Mouse (Mus musculus): ENCODE data around the gene Pla2g15.

Gene Pla2g15

GRCm38 (mm10) chr8:106134751-106135571 lies 15.2 kb upstream of the Pla2g15 start:
- in situ Hi-C loops (cut with MboI, MseI) = no loop called here

- in situ Hi-C loops (cut with MboI, MseI) = no loop called here
These were observed 14.5 kb upstream of the Pla2g15 start for GRCm38 (mm10) chr8:106135672-106136071.

- in situ Hi-C loops (cut with MboI, MseI) = no loop called here
These were observed 13.8 kb upstream of the Pla2g15 start, which contains the start of gene Esrp2 for GRCm38 (mm10) chr8:106136156-106137130. Gene Esrp2, minus strand, starts transcription at chr8:106136974.

- in situ Hi-C loops (cut with MboI, MseI) = no loop called here
These were observed 12.8 kb upstream of the Pla2g15 start for GRCm38 (mm10) chr8:106137218-106137905.

- in situ Hi-C loops (cut with MboI, MseI) = no loop called here
These were observed 12.2 kb upstream of the Pla2g15 start for GRCm38 (mm10) chr8:106137906-106138477.

GRCm38 (mm10) chr8:106138616-106139015 lies 11.6 kb upstream of the Pla2g15 start:
- in situ Hi-C loops (cut with MboI, MseI) = no loop called here

GRCm38 (mm10) chr8:106140191-106140590 lies 10.0 kb upstream of the Pla2g15 start:
- in situ Hi-C loops (cut with MboI, MseI) = no loop called here

GRCm38 (mm10) chr8:106140769-106141168 lies 9.4 kb upstream of the Pla2g15 start:
- in situ Hi-C loops (cut with MboI, MseI) = no loop called here

GRCm38 (mm10) chr8:106145331-106145730 lies 4.9 kb upstream of the Pla2g15 start:
- in situ Hi-C loops (cut with MboI, MseI) = no loop called here

- in situ Hi-C loops (cut with MboI, MseI) = no loop called here
These were observed 4.2 kb upstream of the Pla2g15 start for GRCm38 (mm10) chr8:106146014-106146413.

- in situ Hi-C loops (cut with MboI, MseI) = no loop called here
These were observed 2.2 kb upstream of the Pla2g15 start for GRCm38 (mm10) chr8:106147868-106148565.

- in situ Hi-C loops (cut with MboI, MseI) = no loop called here
These were observed 1.2 kb upstream of the Pla2g15 start for GRCm38 (mm10) chr8:106149025-106149424.

- in situ Hi-C loops (cut with MboI, MseI) = no loop called here
These were observed 428 bp downstream of the Pla2g15 start for GRCm38 (mm10) chr8:106150653-106151000.

GRCm38 (mm10) chr8:106151041-106151440 lies 842 bp downstream of the Pla2g15 start:
- in situ Hi-C loops (cut with MboI, MseI) = no loop called here

- in situ Hi-C loops (cut with MboI, MseI) = no loop called here
These were observed 2.7 kb downstream of the Pla2g15 start for GRCm38 (mm10) chr8:106152876-106153275.

GRCm38 (mm10) chr8:106157419-106157818 lies 7.2 kb downstream of the Pla2g15 start:
- in situ Hi-C loops (cut with MboI, MseI) = no loop called here

- in situ Hi-C loops (cut with MboI, MseI) = no loop called here
These were observed 8.2 kb downstream of the Pla2g15 start for GRCm38 (mm10) chr8:106158381-106158780.

GRCm38 (mm10) chr8:106159876-106160275 lies 9.7 kb downstream of the Pla2g15 start:
- in situ Hi-C loops (cut with MboI, MseI) = no loop called here

GRCm38 (mm10) chr8:106163251-106163650 lies 13.1 kb downstream of the Pla2g15 start:
- in situ Hi-C loops (cut with MboI, MseI) = no loop called here

GRCm38 (mm10) chr8:106165460-106165859 lies 15.3 kb downstream of the Pla2g15 start:
- in situ Hi-C loops (cut with MboI, MseI) = no loop called here
